Mouse (Mus musculus) kidney, embryonic 16.5 days (tissue): Measurements from ENCODE around the gene Lurap1. TPM values are rescaled to one million over a fixed set of nuclear protein-coding genes. Genes with fewer than 3 reads are reported as not detected.

ENCODE experiments used
- ATAC-seq: fragments of 200-750 bp; cut with Nextera tagmentation; 2 replicates; pipeline ENCODE4 v1.8.0; 2017; ENCODE audit warnings: moderate TSS enrichment; ENCODE audit not compliant: low FRiP score, low TSS enrichment
- H3K27ac ChIP-seq: fragments of 300-500 bp; sonication (generic); 2 replicates; pipeline ENCODE4 v1.5.1; 2014; ENCODE audit warnings: low read length
- H3K27me3 ChIP-seq: fragments of 300-500 bp; sonication (generic); 2 replicates; pipeline ENCODE4 v1.6.1; 2014; ENCODE audit warnings: low read length, control low read depth, mixed read lengths; ENCODE audit not compliant: insufficient read depth
- H3K36me3 ChIP-seq: fragments of 300-500 bp; sonication (generic); 2 replicates; pipeline ENCODE4 v1.6.1; 2014; ENCODE audit warnings: low read length, control low read depth, mixed read lengths; ENCODE audit not compliant: insufficient read depth
- H3K4me1 ChIP-seq: fragments of 300-500 bp; sonication (generic); 2 replicates; pipeline ENCODE4 v1.6.1; 2014; ENCODE audit warnings: low read length, control low read depth, mixed read lengths; ENCODE audit not compliant: insufficient read depth
- H3K4me2 ChIP-seq: fragments of 300-500 bp; sonication (generic); replicated peaks from 2 replicates; pipeline ENCODE4 v1.6.1; 2014; ENCODE audit warnings: low read depth, low read length
- H3K4me3 ChIP-seq: fragments of 300-500 bp; sonication (generic); 2 replicates; pipeline ENCODE4 v1.5.1; 2014; ENCODE audit warnings: mild to moderate bottlenecking, low read length
- H3K9ac ChIP-seq: fragments of 300-500 bp; sonication (generic); replicated peaks from 2 replicates; pipeline ENCODE4 v1.6.1; 2014; ENCODE audit warnings: low read length
- H3K9me3 ChIP-seq: fragments of 300-500 bp; sonication (generic); 2 replicates; pipeline ENCODE4 v1.6.1; 2016; ENCODE audit warnings: low read length, control low read depth
- WGBS: fragments of 180-500 bp; shearing (Covaris S2); extraction: QIAGEN DNeasy Blood & Tissue Kit; methylation state at CpG from one replicate; pipeline ENCODE4 v1.1.7; 2014; 5-methylcytosine and 5-hydroxymethylcytosine counted together
- polyA plus RNA-seq: library from polyadenylated mRNA; unstranded; fragments of >200 nt; fragmentation: Nextera tagmentation; extraction: Ambion mirVana; gene quantifications from 2 replicates; pipeline ENCODE4 v1.2.1, GENCODE M21; 2015

The Lurap1 gene
- polyA plus RNA-seq, 1 experiment from 2014 or later = 3.8 TPM

DNA sequence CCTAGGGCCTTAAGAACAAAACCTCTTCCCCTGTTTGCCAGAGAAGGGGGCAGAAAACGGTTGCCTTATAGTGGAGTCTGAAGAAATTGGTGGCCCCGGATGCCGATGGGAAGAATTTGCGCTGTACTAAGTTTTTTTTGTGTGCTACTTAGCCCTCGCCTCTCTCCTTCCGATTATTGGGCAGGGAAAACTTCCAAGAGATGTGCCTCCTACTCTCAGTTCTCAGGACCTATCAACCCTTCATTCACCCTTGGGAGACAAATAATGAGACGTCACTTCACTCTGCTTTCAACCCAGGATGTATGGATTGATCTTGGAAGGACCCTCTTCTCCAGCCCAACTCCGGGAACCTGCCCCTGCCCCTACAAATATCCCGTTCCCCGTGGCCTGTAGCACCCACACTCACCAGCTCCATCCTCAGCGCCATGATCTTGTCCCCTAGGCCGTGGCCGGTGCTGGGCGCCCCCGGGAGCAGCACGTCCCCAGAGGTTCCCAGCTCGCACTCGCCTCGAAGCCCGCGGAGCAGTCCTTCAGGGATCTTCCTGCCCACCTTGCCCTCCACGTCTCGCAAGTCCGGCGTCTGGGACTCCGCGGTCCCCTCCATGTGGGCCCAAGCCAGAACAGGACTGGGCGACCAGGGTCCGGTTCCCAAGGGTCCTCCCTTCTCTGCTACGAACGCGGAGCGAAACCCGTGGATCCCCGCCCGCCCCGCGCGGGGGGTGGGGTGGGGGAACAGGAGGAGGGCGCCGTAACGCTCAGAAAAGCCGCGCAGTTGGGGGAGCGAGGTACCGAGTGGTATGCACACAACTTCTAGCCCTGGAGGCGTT lies 7.0 kb downstream of the Lurap1 start:
- Histone ChIP-seq H3K36me3 (no peaks in the 10 kb centered on the region), H3K9me3 (no peaks in the 10 kb centered on the region), H3K4me2 (peak overlapping the region; percentile 98), H3K27me3 (no peaks in the 10 kb centered on the region), H3K27ac (no peak overlapping the region), H3K4me3 (peak overlapping the region; percentile 71), H3K9ac (peak overlapping the region; percentile 79), H3K4me1 (peaks cover 13% of the 10 kb centered on the region; the same call in 1 of the 2 replicates)
- ATAC-seq = peak; percentile 84
- 1% methylated on average over 43 of the region's 47 CpGs for WGBS

- Histone ChIP-seq H3K9ac (peak overlapping the region; percentile 79), H3K4me2 (peak overlapping the region; percentile 98), H3K4me3 (peak overlapping the region; percentile 71), H3K4me1 (peaks cover 13% of the 10 kb centered on the region; the same call in 1 of the 2 replicates), H3K36me3 (no peaks in the 10 kb centered on the region), H3K27me3 (no peaks in the 10 kb centered on the region), H3K9me3 (no peaks in the 10 kb centered on the region), H3K27ac (no peak overlapping the region)
- 6% methylated on average over 7 of the region's 7 CpGs for WGBS
- no peak for ATAC-seq
Observed at GRCm38 (mm10) chr4:116143317-116143811, 7.8 kb downstream of the Lurap1 start.

- Histone ChIP-seq H3K36me3 (no peaks in the 10 kb centered on the region), H3K9me3 (no peaks in the 10 kb centered on the region), H3K27ac (no peak overlapping the region), H3K27me3 (no peaks in the 10 kb centered on the region), H3K9ac (no peak overlapping the region), H3K4me2 (no peak overlapping the region), H3K4me1 (peaks cover 13% of the 10 kb centered on the region; the same call in 1 of the 2 replicates), H3K4me3 (no peak overlapping the region)
- no peak for ATAC-seq
- WGBS = 58% methylated on average over 7 of the region's 7 CpGs
Observed at GRCm38 (mm10) chr4:116142269-116142668, 8.9 kb downstream of the Lurap1 start.

DNA sequence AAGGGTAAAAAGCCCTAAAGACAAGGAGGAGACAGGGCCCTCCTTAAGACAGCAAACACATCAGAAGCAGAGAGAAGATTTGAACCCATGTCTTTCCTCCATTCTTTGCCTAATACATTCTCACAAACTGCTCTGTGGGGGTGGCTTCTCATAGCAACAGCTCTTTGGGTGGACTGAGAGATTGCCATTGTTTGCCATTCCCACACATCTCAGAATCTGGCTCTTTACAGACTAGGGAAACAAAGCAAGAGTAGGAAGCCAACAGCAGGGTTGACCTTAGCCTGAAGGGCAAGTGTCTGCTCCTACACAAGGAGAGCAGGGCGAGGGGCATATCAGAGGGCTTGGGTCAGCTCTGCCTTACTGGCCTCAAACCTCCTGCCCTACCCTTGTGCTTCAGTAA lies 9.4 kb downstream of the Lurap1 start:
- 75% methylated on average over 1 of the region's 1 CpGs for WGBS
- H3K27me3 ChIP-seq = no peaks in the 10 kb centered on the region
- no peak overlapping the region for H3K27ac ChIP-seq
- no peak overlapping the region for H3K9ac ChIP-seq
- no peak overlapping the region for H3K4me3 ChIP-seq
- H3K36me3 ChIP-seq = no peaks in the 10 kb centered on the region
- ATAC-seq = no peak
- no peak overlapping the region for H3K4me2 ChIP-seq
- no peaks in the 10 kb centered on the region for H3K9me3 ChIP-seq
- H3K4me1 ChIP-seq = peaks cover 13% of the 10 kb centered on the region; the same call in 1 of the 2 replicates

DNA sequence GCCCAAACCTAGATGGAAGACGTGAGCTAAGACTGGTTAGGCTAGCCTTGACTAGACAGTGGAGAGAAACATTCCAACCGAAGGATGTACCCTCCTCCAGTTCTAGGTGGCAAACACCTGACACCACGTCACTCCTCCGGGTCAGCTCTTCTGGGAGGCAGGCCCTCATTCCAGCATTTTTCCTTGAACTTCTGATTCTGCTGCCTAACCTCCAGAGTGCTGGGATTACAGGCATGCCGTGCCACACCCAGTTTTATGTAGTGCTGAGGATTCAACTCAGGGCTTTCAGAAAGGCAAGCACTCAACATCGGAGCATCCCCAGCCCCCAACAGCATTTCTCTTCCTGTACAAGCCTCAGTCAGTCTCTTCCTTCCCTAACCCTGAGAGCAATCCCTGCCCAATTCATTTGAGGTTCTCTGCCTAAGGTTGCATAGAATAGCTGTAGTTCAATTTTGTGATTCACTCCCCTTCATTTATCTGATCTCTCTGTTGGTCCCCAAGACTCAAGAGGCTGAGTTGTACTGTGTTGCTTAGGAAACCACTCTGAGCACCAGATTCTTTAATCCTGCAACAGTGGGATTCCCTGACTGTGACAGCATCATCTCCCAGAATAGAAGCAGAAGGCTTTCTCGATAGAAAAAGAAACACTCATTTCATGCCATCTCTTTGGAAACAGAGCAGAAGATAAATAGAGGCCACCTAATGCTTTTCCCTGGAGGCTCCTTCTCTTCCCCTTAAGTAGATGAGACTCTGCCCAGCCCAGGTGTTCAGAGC lies 10.2 kb downstream of the Lurap1 start:
- Histone ChIP-seq H3K4me1 (peaks cover 13% of the 10 kb centered on the region; the same call in 1 of the 2 replicates), H3K27me3 (no peaks in the 10 kb centered on the region), H3K9me3 (no peaks in the 10 kb centered on the region), H3K9ac (no peak overlapping the region), H3K4me2 (no peak overlapping the region), H3K27ac (no peak overlapping the region), H3K36me3 (no peaks in the 10 kb centered on the region), H3K4me3 (no peak overlapping the region)
- 71% methylated on average over 7 of the region's 7 CpGs for WGBS
- ATAC-seq = no peak

DNA sequence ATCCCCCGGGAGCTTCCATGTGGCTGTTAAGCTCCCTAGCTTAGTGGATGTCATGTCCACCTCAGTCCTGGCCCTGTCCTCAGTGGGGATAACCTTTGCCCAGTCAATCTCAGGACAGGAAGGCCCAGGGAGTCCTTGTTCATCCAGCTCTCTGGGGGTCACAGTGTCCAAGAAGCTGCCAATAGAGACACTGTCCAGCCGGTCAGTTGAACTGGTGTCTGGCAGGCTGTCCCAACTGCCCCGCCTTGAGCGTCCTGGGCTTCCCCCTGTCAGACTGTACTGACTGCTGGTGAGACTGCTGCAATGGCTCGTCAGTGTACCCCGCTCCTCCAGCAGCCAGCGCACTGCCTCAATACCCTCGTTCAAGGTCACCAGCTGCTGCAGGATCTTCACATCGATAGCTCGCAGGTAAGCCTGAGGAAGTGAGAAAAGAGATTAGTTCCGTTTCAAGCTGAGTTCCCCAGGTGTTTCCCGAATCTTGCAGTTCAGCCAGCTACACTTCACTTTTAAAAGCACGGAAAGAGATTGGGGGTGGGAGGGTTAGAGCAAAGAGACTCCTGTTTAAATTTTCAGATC lies 13.6 kb downstream of the Lurap1 start:
- H3K36me3 ChIP-seq = no peaks in the 10 kb centered on the region
- H3K9me3 ChIP-seq = no peaks in the 10 kb centered on the region
- H3K27ac ChIP-seq = no peak overlapping the region
- 64% methylated on average over 13 of the region's 13 CpGs for WGBS
- no peak overlapping the region for H3K9ac ChIP-seq
- H3K4me2 ChIP-seq = no peak overlapping the region
- no peak for ATAC-seq
- H3K4me3 ChIP-seq = no peak overlapping the region
- H3K27me3 ChIP-seq = no peaks in the 10 kb centered on the region
- H3K4me1 ChIP-seq = no peaks in the 10 kb centered on the region

DNA sequence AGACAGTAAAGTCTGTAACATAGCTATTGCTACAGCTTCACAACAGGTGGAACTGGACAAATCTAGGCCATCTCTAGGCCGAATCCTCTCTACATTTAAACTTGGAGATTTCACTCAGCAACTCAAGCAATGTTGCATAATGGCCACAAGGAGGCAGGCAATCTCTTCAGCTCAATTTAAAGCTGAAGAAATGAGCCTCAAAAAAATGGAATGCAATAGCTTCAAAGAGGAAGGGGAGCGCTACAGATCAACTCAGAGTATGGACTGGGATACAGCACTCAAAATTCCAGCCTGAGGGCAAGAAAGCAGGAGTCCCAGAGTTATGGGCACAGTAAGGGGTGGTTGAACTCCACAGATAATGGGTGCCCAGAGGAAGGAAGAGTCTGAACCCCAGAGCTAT lies 16.1 kb downstream of the Lurap1 start:
- WGBS = 36% methylated on average over 2 of the region's 2 CpGs
- H3K4me1 ChIP-seq = no peaks in the 10 kb centered on the region
- ATAC-seq = no peak
- no peaks in the 10 kb centered on the region for H3K9me3 ChIP-seq
- no peak overlapping the region for H3K4me2 ChIP-seq
- no peak overlapping the region for H3K9ac ChIP-seq
- H3K36me3 ChIP-seq = no peaks in the 10 kb centered on the region
- no peak overlapping the region for H3K4me3 ChIP-seq
- no peaks in the 10 kb centered on the region for H3K27me3 ChIP-seq
- no peak overlapping the region for H3K27ac ChIP-seq

DNA sequence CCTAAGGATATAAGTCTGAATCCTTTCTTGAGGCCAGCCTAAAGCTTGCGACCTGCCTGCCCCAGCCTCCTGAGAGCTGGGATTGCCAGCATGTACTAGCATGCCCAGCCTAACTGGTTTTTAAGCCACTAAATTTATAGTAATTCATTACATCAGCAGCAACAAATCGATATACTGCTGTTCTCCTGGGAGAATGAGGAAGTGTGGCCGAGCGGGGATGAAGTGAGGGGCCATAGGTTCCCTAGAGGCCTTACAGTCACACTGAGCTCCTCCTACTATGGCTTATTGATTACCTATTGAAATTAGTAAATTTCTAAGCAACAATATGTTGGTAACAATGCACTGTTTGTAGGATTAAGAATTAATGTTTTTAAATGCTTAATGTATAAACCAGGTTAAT lies 18.0 kb downstream of the Lurap1 start:
- Histone ChIP-seq H3K36me3 (no peaks in the 10 kb centered on the region), H3K9ac (no peak overlapping the region), H3K4me2 (no peak overlapping the region), H3K9me3 (no peaks in the 10 kb centered on the region), H3K4me1 (no peaks in the 10 kb centered on the region), H3K27me3 (no peaks in the 10 kb centered on the region), H3K27ac (no peak overlapping the region), H3K4me3 (no peak overlapping the region)
- 75% methylated on average over 4 of the region's 4 CpGs for WGBS
- ATAC-seq = no peak

DNA sequence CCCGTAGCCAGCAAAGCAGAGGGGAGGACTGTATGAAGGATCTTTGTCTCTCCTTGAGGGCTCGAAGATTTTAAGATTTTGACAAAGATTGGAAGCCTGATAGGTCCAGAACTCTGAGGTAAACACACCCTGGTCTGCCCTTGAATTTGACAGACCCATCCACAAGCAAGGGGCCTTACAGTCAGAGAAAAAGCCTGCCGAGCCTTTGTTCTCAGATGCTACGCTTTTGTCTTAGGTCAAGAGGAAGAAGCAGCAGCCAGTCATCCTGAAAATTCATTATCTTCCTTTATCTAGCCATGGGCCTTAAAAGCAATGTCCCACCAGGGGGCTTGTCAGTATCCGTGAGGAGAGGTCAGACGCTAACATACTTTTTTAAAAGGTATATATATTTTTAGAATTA lies 23.2 kb downstream of the Lurap1 start:
- peaks cover 14% of the 10 kb centered on the region for H3K4me1 ChIP-seq
- H3K9me3 ChIP-seq = no peaks in the 10 kb centered on the region
- no peak overlapping the region for H3K4me2 ChIP-seq
- no peak overlapping the region for H3K9ac ChIP-seq
- H3K27ac ChIP-seq = no peak overlapping the region
- H3K36me3 ChIP-seq = no peaks in the 10 kb centered on the region
- 80% methylated on average over 6 of the region's 6 CpGs for WGBS
- H3K4me3 ChIP-seq = no peak overlapping the region
- no peak for ATAC-seq
- H3K27me3 ChIP-seq = no peaks in the 10 kb centered on the region
